Mouse (Mus musculus) G1E (cell line): Measurements from ENCODE around the gene Ankzf1. TPM values are rescaled to one million over a fixed set of nuclear protein-coding genes. Genes with fewer than 3 reads are reported as not detected.
"Not testable (repeated sequence)": the region's sequence is repeated elsewhere in the genome, so short reads cannot be mapped to it uniquely, and the experiment has no call there.

Experiments
- ATAC-seq: 2 replicates; pipeline ENCODE4 v1.8.0; 2016; ENCODE audit warnings: mild to moderate bottlenecking; ENCODE audit not compliant: insufficient number of reproducible peaks, poor library complexity, low FRiP score, severe bottlenecking; ENCODE audit errors: extremely low read depth
- DNase-seq: peaks from one replicate; pipeline ENCODE4 v3.0.0; 2012; ENCODE audit warnings: low spot score
- H3K27me3 ChIP-seq: 2 replicates; pipeline ENCODE4 v1.6.1; 2012; ENCODE audit warnings: mild to moderate bottlenecking, low read length, inconsistent platforms; ENCODE audit not compliant: insufficient read depth
- H3K36me3 ChIP-seq: replicated peaks from 2 replicates; pipeline ENCODE3; 2012; ENCODE audit warnings: mild to moderate bottlenecking, inconsistent platforms
- H3K4me1 ChIP-seq: 2 replicates; pipeline ENCODE4 v1.6.1; 2012; ENCODE audit warnings: low read depth, low read length, inconsistent platforms, mixed read lengths; ENCODE audit not compliant: insufficient read depth
- H3K4me3 ChIP-seq: 2 replicates; pipeline ENCODE4 v1.5.1; 2012; ENCODE audit warnings: low read depth, mild to moderate bottlenecking, inconsistent platforms, low read length, moderate library complexity, mixed read lengths
- H3K9me3 ChIP-seq: replicated peaks from 2 replicates; pipeline ENCODE4 v1.6.1; 2012; ENCODE audit warnings: inconsistent platforms
- CTCF ChIP-seq: IDR thresholded peaks from 2 replicates; pipeline ENCODE4 v1.5.1; 2012; ENCODE audit warnings: low read depth, low read length, inconsistent platforms, mixed read lengths
- GATA1 ChIP-seq: IDR thresholded peaks from 2 replicates; pipeline ENCODE4 v1.6.1; 2012; ENCODE audit warnings: borderline replicate concordance, low read length, inconsistent platforms, mixed read lengths
- GATA2 ChIP-seq: IDR thresholded peaks from 2 replicates; pipeline ENCODE4 v1.6.1; 2012; ENCODE audit warnings: low read depth, low read length, inconsistent platforms, borderline replicate concordance
- POLR2AphosphoS5 ChIP-seq: IDR thresholded peaks from 2 replicates; pipeline ENCODE4 v1.6.1; 2012; ENCODE audit warnings: low read depth, low read length, inconsistent platforms; ENCODE audit not compliant: insufficient replicate concordance
- TAL1 ChIP-seq: conservative IDR thresholded peaks from 2 replicates; pipeline ENCODE4 v1.6.1; 2012; ENCODE audit warnings: low read depth, low read length, inconsistent platforms, mixed read lengths
- polyA plus RNA-seq: library from polyadenylated mRNA; stranded (reverse); fragments of >175 nt; gene quantifications from 2 replicates; pipeline ENCODE4 v1.2.3, GENCODE M21; 2012
- total RNA-seq, 2 experiments: library from RNA; stranded (forward) in 1 of 2; stranded (reverse) in 1 of 2; fragments of 200-1000 nt in 1 of 2; fragments of >200 nt in 1 of 2; fragmentation: Nextera tagmentation in 1 of 2; gene quantifications; 2 replicates each; pipeline ENCODE4 v1.2.3; 2014 to 2017

The Ankzf1 gene
- total and polyA plus RNA-seq, 3 experiments = 22.9 to 57.4 (median 50.4) TPM

GRCm38 (mm10) chr1:75229158-75229557 is 37.2 kb downstream of the Ankzf1 start:
- H3K9me3 ChIP-seq = no peaks in the 10 kb centered on the region
- H3K4me3 ChIP-seq = no peak overlapping the region
- DNase-seq (no peak), ATAC-seq (no peak)
- TF ChIP-seq TAL1 = no peak
- TF ChIP-seq GATA1 = no peak
- TF ChIP-seq CTCF = no peak
- TF ChIP-seq POLR2AphosphoS5 = no peak
- no peak for TF ChIP-seq GATA2
- H3K27me3 ChIP-seq = peaks cover 34% of the 10 kb centered on the region
- no peaks in the 10 kb centered on the region for H3K36me3 ChIP-seq
- H3K4me1 ChIP-seq = peaks cover 61% of the 10 kb centered on the region

GRCm38 (mm10) chr1:75230335-75230994 is 38.5 kb downstream of the Ankzf1 start:
- Histone ChIP-seq H3K4me3 (no peak overlapping the region), H3K27me3 (peaks cover 34% of the 10 kb centered on the region), H3K4me1 (peaks cover 61% of the 10 kb centered on the region), H3K36me3 (no peaks in the 10 kb centered on the region), H3K9me3 (no peaks in the 10 kb centered on the region)
- DNase-seq = no peak
- ATAC-seq = no peak
- TF ChIP-seq GATA1 (no peak), POLR2AphosphoS5 (no peak), TAL1 (no peak), GATA2 (no peak), CTCF (no peak)

- no peaks in the 10 kb centered on the region for H3K36me3 ChIP-seq
- no peak overlapping the region for H3K4me3 ChIP-seq
- H3K9me3 ChIP-seq = no peaks in the 10 kb centered on the region
- ATAC-seq (no peak), DNase-seq (no peak)
- H3K27me3 ChIP-seq = peaks cover 34% of the 10 kb centered on the region
- TF ChIP-seq GATA1 (no peak), CTCF (no peak), GATA2 (no peak)
- H3K4me1 ChIP-seq = peaks cover 61% of the 10 kb centered on the region
Measured at GRCm38 (mm10) chr1:75231224-75231623, 39.3 kb downstream of the Ankzf1 start.

GRCm38 (mm10) chr1:75231664-75232152 is 39.8 kb downstream of the Ankzf1 start, which contains the start of gene A630095N17Rik:
A630095N17Rik (minus strand) TSS chr1:75232102.
- Histone ChIP-seq H3K9me3 (no peaks in the 10 kb centered on the region), H3K4me3 (no peak within 1 kb of the TSS), H3K27me3 (peaks cover 31% of the 10 kb centered on the region), H3K36me3 (no peaks in the 10 kb centered on the region), H3K4me1 (peaks cover 63% of the 10 kb centered on the region)
- TF ChIP-seq TAL1 (no peak), GATA2 (no peak), GATA1 (no peak), POLR2AphosphoS5 (no peak), CTCF (no peak)
- ATAC-seq = no peak
- DNase-seq = no peak

GRCm38 (mm10) chr1:75232489-75232888 is 40.5 kb downstream of the Ankzf1 start:
- not testable (repeated sequence) for H3K36me3 ChIP-seq, DNase-seq, H3K9me3 ChIP-seq, ATAC-seq, H3K4me3 ChIP-seq
- Histone ChIP-seq H3K4me1 (peaks cover 65% of the 10 kb centered on the region), H3K27me3 (peaks cover 25% of the 10 kb centered on the region)

DNA sequence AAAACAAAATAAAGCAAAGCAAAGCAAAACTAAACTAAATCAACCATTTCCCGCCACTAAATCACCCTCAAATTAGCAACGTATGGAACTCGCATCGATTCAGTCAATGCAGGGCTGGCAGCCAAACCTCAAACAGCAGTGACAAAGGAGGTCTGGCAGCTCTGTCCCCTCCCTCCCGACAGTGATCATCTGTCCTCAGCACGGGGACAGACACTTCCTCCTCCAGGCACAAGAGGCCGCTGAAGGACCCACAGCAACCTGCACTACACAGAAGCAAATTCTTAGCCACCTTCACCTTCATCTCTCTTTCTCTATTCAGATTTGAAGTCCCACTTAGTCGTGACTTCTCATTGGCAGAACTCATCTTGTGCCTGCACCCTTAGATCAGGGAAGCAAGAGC is 42.7 kb downstream of the Ankzf1 start:
- DNase-seq = peak; percentile 87
- Histone ChIP-seq H3K4me3 (no peak overlapping the region), H3K9me3 (no peaks in the 10 kb centered on the region), H3K36me3 (peaks cover 13% of the 10 kb centered on the region), H3K4me1 (peaks cover 62% of the 10 kb centered on the region), H3K27me3 (peaks cover 17% of the 10 kb centered on the region)
- peak; percentile 74 for TF ChIP-seq CTCF
- no peak for TF ChIP-seq POLR2AphosphoS5
- ATAC-seq = peak; percentile 80
